Mouse (Mus musculus) kidney, embryonic 15.5 days (tissue): ENCODE measurements at regions not wholly inside any gene's neighbourhood (a gene's known extent, or its start where the extent isn't known, plus 50 kb on each side); places are given as distances from the start of the nearest gene placed in this dataset.
A peak's percentile ranks its signal among the peaks of the same experiment; 100 is the strongest.

ENCODE experiments used
- ATAC-seq: fragments of 200-750 bp; cut with Nextera tagmentation; replicated peaks from 2 replicates; pipeline ENCODE4 v1.8.0; 2017; ENCODE audit warnings: moderate TSS enrichment; ENCODE audit not compliant: low FRiP score
- H3K27ac ChIP-seq: fragments of 300-500 bp; sonication (generic); 2 replicates; pipeline ENCODE4 v1.5.1; 2015; ENCODE audit warnings: mild to moderate bottlenecking, inconsistent platforms
- H3K27me3 ChIP-seq: fragments of 300-500 bp; sonication (generic); 2 replicates; pipeline ENCODE4 v1.6.1; 2015; ENCODE audit warnings: inconsistent platforms
- H3K36me3 ChIP-seq: fragments of 300-500 bp; sonication (generic); 2 replicates; pipeline ENCODE4 v1.6.1; 2015; ENCODE audit warnings: inconsistent platforms
- H3K4me1 ChIP-seq: fragments of 300-500 bp; sonication (generic); 2 replicates; pipeline ENCODE4 v1.6.1; 2015; ENCODE audit warnings: inconsistent platforms
- H3K4me2 ChIP-seq: fragments of 300-500 bp; sonication (generic); 2 replicates; pipeline ENCODE4 v1.6.1; 2015; ENCODE audit warnings: moderate library complexity, mild to moderate bottlenecking, inconsistent platforms
- H3K4me3 ChIP-seq: fragments of 300-500 bp; sonication (generic); replicated peaks from 2 replicates; pipeline ENCODE4 v1.5.1; 2015; ENCODE audit warnings: mild to moderate bottlenecking, inconsistent platforms
- H3K9ac ChIP-seq: fragments of 300-500 bp; sonication (generic); 2 replicates; pipeline ENCODE4 v1.6.1; 2015; ENCODE audit warnings: mild to moderate bottlenecking, inconsistent platforms
- H3K9me3 ChIP-seq: fragments of 300-500 bp; sonication (generic); replicated peaks from 2 replicates; pipeline ENCODE4 v1.6.1; 2016; ENCODE audit warnings: inconsistent platforms
- WGBS: fragments of 180-500 bp; shearing (Covaris S2); methylation state at CpG from one replicate; pipeline ENCODE4 v1.1.7; 2015; ENCODE audit warnings: mixed read lengths; 5-methylcytosine and 5-hydroxymethylcytosine counted together

DNA sequence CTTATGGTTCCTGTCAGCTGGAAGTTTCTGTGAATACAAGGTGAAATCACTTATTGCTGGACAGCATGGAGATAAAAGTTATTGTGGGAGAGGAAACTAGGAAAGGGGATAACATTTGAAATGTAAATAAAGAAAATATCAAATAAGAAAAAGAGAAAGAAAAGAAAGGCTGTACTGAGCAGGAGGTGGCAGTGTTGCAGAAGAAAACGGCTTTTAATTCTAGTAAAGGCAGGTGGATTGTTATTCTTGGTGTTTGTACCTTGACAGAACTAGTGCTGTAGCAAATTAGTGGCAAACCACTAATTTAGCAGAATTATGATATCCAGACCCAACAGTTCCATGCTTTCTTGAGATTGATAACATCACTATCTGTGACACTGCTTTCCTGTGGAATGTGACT, 52.6 kb downstream of the Gm10358 start:
- H3K4me1 ChIP-seq: no peaks in the 10 kb centered on the region
- H3K27me3 ChIP-seq: no peaks in the 10 kb centered on the region
- no peak for ATAC-seq
- no peak overlapping the region for H3K4me2 ChIP-seq
- 73% methylated on average over 1 of the region's 1 CpGs for WGBS
- no peak overlapping the region for H3K9ac ChIP-seq
- H3K27ac ChIP-seq: no peak overlapping the region
- no peak overlapping the region for H3K4me3 ChIP-seq
- no peaks in the 10 kb centered on the region for H3K36me3 ChIP-seq
- H3K9me3 ChIP-seq: no peaks in the 10 kb centered on the region

DNA sequence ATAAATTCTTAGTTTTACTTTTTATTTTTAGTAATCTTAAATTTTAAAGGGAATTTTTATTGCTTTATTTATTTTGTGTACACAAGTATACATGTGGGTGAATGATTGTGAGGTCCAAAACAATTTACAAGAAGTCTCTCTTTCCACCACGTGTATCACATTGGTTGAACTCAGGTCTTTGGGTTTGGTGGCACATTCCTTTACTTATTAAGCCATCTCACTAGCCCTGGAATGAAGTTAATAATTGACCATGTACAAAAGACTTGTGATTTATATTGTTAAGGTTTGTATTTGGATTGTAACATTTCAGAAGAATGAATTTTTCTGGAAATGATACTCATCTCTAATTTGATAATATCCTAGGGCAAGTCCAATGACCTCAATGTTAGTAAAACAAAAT, 56.2 kb downstream of the Gm10358 start:
- no peak for ATAC-seq
- Histone ChIP-seq H3K36me3 (no peaks in the 10 kb centered on the region), H3K27me3 (no peaks in the 10 kb centered on the region), H3K27ac (no peak overlapping the region), H3K9me3 (no peaks in the 10 kb centered on the region), H3K9ac (no peak overlapping the region), H3K4me2 (no peak overlapping the region), H3K4me3 (no peak overlapping the region), H3K4me1 (no peaks in the 10 kb centered on the region)
- WGBS: 48% methylated on average over 1 of the region's 1 CpGs

DNA sequence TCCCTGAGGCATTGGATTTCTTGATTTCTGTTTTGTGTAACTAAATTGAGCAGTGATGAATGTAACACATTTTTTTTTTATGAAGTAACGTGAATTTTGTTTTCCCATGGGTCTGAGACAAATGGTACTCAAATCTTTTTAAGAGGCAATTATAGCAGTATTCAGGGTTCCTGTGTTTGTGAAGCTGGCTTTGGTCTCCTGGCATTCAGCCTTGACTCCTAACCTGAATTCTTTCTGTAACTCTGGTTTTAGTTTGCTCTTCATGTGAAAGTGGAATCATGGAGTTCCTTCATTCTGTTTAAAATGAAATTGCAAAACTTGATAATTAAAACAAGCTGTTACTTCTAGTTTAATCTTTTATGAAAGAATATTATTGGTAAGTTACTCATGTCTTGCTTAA, 58.3 kb downstream of the Gm10358 start:
- Histone ChIP-seq H3K4me3 (no peak overlapping the region), H3K4me2 (no peak overlapping the region), H3K4me1 (no peaks in the 10 kb centered on the region), H3K36me3 (no peaks in the 10 kb centered on the region), H3K9me3 (no peaks in the 10 kb centered on the region), H3K9ac (no peak overlapping the region), H3K27me3 (no peaks in the 10 kb centered on the region), H3K27ac (no peak overlapping the region)
- 60% methylated on average over 1 of the region's 1 CpGs for WGBS
- no peak for ATAC-seq

DNA sequence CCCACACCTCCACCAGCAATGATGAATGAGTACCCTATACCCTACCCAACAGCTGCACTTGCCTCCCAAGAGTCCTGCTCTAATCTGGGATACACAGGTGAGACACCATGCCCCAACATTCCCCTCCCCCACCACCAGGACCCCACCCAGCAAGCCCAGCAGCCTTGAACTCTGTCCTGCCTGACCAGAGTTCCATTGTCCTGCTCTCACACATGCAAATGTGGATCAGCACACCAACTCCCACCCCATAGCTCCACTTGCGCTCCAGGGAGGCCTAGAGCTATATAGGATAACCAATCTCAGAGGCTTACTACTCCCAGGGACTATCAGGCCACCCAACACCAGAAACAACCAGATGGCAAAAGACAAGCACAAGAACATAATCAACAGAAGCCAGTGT, 85.8 kb downstream of the Gm10358 start:
- no peak for ATAC-seq
- no peaks in the 10 kb centered on the region for H3K27me3 ChIP-seq
- 77% methylated on average over 1 of the region's 1 CpGs for WGBS
- H3K36me3 ChIP-seq: no peaks in the 10 kb centered on the region
- no peaks in the 10 kb centered on the region for H3K4me1 ChIP-seq
- no peak overlapping the region for H3K4me2 ChIP-seq
- no peaks in the 10 kb centered on the region for H3K9me3 ChIP-seq
- H3K4me3 ChIP-seq: no peak overlapping the region
- H3K27ac ChIP-seq: no peak overlapping the region
- H3K9ac ChIP-seq: no peak overlapping the region

DNA sequence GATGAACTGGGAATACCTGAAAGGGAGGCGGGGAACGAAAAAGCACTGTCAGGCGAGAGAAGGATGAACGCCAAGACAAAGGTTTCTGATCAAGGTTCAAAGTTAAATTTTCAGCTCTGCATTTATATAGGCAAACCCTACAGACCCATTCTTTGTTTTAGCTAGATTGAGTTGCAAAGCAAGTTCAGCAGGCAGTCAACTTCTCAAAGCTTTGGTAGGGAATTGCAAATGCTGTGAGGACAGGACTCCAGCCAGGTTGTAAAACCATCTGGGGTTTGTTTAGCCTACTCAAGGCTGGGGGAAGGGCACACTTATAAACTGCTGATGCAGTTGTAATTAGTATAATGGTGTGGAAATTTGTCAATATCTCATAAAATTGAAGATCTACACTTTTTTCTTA, 87.9 kb downstream of the Gm10358 start:
- Histone ChIP-seq H3K9me3 (no peaks in the 10 kb centered on the region), H3K27ac (no peak overlapping the region), H3K27me3 (no peaks in the 10 kb centered on the region), H3K4me1 (no peaks in the 10 kb centered on the region), H3K36me3 (no peaks in the 10 kb centered on the region), H3K4me3 (no peak overlapping the region), H3K4me2 (no peak overlapping the region), H3K9ac (no peak overlapping the region)
- no peak for ATAC-seq
- 18% methylated on average over 4 of the region's 4 CpGs for WGBS

DNA sequence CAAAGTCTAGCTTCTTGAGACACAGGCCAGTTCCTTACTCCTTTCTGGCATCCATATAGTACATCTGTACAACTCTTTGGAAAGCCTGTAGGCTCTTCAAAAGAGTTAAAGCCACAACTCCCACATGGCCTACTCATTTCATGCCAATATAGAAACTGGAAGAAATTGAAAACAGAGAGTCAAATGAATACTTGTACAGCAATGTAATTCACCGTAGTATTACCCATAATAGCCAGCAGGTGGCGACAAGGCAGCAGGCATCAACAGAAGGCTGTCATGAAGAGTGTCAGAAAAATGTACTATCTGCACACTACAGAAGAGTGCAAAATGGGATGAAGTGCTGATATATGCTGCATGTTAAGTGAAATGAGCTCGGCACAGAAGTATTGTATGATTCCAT, 90.5 kb downstream of the Gm10358 start:
- WGBS: 10% methylated on average over 3 of the region's 3 CpGs
- Histone ChIP-seq H3K4me1 (no peaks in the 10 kb centered on the region), H3K27me3 (no peaks in the 10 kb centered on the region), H3K9me3 (no peaks in the 10 kb centered on the region), H3K4me2 (no peak overlapping the region), H3K27ac (no peak overlapping the region), H3K9ac (no peak overlapping the region), H3K4me3 (no peak overlapping the region), H3K36me3 (no peaks in the 10 kb centered on the region)
- 0 out of 2 replicates have a peak, but pooled peaks have one; percentile 49 for ATAC-seq

DNA sequence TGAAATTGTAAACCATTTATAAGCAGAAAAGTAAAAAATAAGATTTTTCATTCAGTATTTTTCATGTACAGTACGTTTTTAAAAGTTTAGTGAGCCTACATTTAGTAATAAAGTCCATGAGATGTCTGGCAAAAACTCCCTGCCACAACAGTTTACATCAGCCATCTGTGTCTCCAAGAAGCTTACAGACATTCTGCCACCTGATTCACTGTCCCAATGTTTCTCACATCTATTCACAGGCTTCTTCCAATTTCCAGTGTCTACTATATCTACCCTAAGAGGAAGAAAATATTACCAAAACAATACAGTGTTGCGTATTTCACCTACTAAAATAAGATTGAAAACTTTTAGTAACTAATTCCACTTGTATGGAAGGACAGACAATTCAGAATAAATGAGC, 95.7 kb downstream of the Rasd2 start:
- H3K4me2 ChIP-seq: no peak overlapping the region
- 77% methylated on average over 2 of the region's 2 CpGs for WGBS
- ATAC-seq: no peak

DNA sequence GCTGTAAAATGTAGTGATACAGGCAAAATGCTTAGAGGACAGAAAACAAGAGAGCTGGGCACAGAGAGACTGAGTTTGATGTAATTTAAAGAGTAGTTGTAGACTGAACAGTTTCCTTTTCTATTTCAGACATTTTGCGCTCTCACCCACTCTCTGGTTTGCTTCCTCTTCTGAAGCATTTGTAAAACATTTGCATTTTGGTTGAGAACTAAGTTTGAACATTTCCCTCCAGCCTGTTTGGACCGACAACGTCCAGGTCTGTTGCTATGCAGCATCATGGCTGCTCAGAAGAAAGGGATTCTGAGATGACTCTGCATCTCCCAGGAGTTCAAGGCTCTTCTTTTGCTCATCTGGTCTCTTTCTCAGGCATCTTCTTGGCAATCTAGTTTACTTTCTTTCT, 78.2 kb downstream of the Rasd2 start:
- Histone ChIP-seq H3K27ac (no peak overlapping the region), H3K36me3 (no peaks in the 10 kb centered on the region), H3K9ac (no peak overlapping the region), H3K4me3 (no peak overlapping the region), H3K27me3 (no peaks in the 10 kb centered on the region), H3K4me1 (no peaks in the 10 kb centered on the region), H3K9me3 (no peaks in the 10 kb centered on the region), H3K4me2 (no peak overlapping the region)
- no peak for ATAC-seq
- 81% methylated on average over 3 of the region's 3 CpGs for WGBS

More for the DNA sequence above, 95.7 kb downstream of the Rasd2 start:
- Histone ChIP-seq H3K9ac (no peak overlapping the region), H3K27me3 (no peaks in the 10 kb centered on the region), H3K4me1 (no peaks in the 10 kb centered on the region), H3K27ac (no peak overlapping the region), H3K9me3 (no peaks in the 10 kb centered on the region), H3K4me3 (no peak overlapping the region), H3K36me3 (no peaks in the 10 kb centered on the region)

DNA sequence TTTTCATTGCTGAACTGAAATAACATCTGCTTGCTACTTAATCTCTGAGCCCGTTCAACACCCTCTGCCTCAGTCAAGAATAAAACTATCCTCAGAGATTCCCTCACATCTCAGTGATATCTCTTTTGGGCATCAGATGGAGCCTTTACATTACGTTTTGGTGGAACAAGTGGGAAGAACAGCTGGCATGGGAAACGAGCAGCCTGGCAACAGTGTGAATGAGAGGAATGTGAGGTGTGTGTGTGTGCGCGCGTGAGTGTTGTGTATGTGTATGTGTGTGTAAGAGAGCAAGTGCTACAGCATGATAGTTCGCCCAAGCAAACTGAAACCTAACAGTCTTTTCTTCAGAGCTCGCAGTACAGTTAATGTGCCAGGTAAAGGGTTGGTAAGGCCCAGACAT, 76.2 kb downstream of the Rasd2 start:
- Histone ChIP-seq H3K27ac (no peak overlapping the region), H3K4me2 (no peak overlapping the region), H3K27me3 (no peaks in the 10 kb centered on the region), H3K4me3 (no peak overlapping the region), H3K4me1 (no peaks in the 10 kb centered on the region), H3K9ac (no peak overlapping the region), H3K36me3 (no peaks in the 10 kb centered on the region), H3K9me3 (no peaks in the 10 kb centered on the region)
- no peak for ATAC-seq
- WGBS: 79% methylated on average over 8 of the region's 8 CpGs
